Mouse (Mus musculus) NIH3T3 (cell line): ENCODE measurements around the gene Zbtb24.

Experiments
- DNase-seq: peaks from one replicate; pipeline ENCODE4 v3.0.0-alpha.2; 2012; ENCODE audit warnings: low read depth

The Zbtb24 gene

DNA sequence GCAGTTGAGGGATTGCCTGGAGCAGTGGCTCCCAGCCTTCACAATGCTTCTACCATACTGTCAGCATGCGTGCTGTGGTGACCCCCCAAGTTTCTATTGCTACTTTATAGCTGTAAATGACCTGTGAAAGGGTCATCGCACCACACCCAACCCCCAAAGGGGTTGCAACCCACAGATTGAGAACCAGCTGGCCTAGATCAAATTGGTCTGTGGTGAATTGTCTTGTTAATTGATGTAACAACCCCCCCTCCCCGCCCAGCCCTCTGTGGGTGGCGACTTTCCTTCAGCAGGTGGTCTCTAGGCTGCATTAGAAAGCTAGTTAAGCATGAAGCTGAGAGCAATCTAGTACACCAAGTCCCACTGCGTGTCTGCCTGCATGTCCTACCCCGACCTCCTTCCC is 17.1 kb downstream of the Zbtb24 start:
- DNase-seq = no peak

DNA sequence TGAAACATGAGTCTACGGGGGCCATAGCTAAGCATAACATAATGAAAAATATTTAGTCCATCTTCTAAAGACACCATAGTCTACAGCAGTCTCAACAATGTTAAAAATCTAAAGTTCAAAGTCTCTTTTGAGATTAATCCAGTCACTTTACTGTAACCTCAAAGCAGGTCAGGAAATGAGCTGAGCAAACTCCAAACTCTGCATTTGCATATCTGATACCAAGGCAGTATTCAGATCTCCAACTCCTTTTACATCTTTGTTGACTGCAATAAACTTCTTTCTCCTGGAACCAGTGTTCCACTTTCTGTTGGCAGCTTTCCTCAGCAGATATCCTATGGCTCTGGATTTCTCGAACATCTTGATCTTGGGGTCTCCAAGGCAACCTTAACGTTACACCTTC is 20.5 kb downstream of the Zbtb24 start:
- DNase-seq = no peak

DNA sequence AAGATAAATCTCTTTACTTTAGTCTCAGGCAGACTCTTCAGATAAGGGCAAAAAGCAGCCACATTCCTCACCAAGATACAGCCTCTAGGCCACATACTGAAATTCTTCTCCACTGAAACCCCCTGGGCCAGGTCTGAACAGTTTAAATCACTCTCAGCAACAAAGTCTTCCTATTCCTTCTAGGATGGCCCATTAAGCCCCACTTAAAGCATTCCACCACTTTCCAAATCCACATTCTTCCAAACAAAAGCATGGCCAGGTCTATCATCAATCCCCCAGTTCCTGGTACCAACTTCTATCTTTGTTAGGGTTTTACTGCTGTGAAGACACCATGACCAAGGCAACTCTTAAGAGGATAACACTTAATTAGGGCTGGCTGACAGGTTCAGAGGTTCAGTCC is 22.4 kb downstream of the Zbtb24 start:
- no peak for DNase-seq

DNA sequence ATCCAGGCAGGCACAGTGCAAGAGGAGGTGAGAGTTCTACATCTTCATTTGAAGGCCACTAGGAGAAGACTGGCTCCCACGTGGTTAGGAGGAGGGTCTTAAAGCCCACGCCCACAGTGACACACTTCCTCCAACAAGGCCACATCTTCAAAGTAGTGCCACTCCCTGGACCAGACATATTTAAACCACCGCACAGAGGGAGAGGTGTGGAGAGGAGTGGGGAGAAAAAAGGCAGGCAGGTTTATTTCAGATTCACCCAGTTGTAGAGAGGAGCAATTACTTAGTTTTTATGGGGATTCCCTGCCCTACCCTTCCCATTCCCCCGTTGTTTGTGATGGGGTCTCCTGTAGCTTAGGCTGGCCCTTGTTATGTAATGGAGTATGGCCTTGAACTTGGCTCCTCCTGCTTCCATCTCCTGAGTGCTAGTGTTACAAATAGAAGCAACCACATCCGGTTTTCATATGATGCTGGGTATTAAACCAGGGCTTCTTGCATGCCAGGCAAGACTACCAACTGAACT is 22.8 kb downstream of the Zbtb24 start:
- no peak for DNase-seq

DNA sequence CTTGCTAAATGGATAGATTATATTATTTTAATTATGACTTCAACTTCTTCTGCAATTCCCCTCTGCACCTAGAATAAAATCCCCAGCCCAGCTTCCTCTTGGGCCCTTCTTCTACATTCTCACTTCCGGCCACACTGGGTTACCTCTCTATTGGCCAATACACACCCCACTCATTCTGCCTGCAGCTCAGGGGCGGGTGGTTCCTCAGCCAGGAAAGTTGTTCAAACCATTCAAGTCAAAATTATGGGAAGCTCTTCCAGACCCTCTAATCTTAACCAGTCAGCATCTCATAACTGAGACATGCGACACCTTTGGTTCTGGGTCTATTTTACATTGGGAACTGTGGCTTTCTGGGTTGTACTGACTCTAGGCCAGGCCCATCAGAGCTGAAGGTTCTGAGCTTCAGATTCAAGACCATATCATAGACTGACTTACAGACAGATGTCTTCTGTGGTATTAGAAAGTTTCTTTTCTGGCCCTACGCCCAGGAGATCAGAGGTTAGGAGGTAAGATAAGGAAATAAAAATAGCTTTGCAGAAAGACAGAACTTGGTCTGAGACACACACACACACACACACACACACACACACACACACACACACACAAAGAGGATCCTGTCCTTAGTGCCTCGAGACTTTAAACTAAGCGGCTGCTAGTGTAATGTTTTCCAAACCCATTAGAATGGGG is 23.7 kb downstream of the Zbtb24 start:
- peak; percentile 35 for DNase-seq

DNA sequence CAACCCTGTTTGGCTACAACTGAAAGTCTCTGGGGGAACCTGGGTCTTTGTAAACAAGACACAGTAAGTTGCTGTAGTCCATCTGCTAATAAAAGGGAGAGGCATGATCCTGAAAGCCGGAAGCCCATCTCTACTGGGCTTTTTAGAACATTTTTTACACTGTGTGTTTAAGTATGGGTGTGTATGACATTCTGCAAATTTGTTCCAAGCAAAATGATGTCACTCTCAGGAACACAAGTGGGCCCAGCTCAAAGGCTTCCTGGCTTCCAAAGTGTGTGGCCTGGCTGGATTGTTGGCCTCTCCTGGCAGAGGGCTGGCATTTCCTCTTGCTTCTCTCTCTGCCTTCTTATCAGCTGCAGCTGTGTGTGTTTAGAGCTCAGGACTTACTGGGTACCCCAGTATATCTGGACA is 24.8 kb downstream of the Zbtb24 start:
- peak; percentile 22 for DNase-seq

DNA sequence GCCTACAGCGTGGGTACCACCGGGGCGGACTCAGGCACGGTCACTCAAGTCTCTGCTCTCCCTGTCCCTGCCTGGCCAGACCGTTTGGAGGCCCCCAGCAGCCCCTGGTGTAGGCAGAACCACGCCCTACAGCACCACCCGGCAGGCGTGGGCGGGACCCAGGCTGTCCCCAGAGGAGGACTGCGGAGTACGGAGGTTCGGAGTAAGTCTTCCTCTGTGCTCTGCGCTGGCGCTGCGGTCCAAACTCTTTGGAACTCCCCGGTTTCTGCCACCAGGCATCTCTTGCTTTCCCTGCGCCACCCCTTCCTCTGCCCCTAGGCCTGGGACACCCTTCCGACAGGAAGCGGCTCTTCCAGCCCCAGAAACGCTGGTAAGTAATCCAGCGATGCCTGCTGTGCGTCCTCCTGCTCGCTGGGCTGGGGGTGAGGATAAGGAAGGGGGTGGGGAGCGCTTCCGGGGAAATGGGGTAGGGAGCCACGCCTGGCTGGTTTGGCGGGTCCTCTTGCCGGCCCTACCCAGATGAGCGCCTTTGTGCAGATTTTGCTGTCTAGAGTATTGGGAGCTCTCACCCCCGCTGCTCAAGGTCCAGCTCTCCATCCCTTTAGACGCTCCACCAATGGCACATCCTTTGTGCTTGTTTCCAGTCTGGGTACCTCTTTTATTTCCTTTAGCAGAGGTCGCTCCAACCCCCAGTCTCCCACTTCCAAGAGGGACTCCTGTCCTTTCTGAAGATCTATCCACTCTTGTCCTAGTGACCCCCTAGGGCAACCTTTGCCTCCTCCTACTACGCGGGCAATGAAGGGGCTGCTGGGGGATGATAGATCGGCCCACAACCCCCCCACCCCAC is 26.2 kb downstream of the Zbtb24 start, which contains the start of gene Mical1:
TSS of gene Mical1 (plus strand) at position 144 of the 847 bp plus-strand sequence.
- DNase-seq = peak; percentile 39

DNA sequence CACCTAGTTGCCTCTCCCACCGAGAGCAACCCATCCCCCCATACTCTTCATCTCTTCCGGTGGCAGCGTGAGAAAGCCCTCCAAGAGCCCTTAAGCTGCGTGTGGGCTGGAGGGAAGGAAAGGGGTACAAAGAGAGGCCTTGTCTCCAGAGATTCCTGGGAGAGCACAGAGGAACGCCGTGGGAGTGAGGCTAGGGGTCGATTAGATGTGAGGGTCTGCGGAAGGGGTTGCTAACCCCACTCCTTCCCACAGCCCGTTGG is 26.8 kb downstream of the Zbtb24 start:
- DNase-seq = no peak

DNA sequence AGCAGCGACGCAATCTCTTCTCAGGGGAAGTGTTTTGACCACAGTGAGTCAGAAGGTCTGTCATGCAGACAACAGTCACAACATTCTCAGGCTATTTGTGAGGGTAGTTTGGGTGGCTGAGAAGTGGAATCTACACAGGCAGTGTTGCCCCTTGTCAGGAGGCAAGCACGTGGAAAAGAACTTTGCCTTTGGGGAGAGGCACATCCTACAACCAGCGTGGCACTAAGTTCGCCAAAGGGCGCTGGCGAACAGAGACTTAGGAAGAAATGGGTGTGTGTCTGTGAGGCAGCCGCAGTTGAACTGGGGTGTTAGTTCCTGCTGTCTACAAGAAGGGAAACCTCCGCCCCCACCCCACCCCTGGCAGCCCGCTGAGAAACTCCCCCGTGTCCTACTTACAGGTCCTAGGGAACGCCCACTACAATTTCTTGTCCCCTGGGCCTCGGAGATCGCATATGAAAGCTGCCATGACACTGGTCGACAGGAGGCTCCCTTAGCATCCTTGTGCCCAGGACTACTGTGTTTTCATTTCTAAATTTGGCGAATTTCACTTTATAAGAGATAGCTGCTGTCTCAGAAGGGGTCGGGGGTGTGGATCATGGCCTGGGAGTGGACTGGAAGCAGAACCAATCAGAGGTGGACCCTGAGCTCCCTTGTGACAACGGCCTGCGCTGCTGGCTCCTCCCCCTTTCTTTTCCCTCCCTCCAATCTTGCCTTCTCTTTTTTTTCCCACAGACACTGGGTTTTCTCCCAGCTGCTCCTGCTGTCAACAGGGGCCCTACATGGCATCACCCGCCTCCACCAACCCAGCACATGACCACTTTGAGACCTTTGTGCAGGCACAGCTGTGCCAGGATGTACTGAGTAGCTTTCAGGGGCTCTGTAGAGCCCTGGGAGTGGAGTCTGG is 27.3 kb downstream of the Zbtb24 start:
- DNase-seq = peak; percentile 79

DNA sequence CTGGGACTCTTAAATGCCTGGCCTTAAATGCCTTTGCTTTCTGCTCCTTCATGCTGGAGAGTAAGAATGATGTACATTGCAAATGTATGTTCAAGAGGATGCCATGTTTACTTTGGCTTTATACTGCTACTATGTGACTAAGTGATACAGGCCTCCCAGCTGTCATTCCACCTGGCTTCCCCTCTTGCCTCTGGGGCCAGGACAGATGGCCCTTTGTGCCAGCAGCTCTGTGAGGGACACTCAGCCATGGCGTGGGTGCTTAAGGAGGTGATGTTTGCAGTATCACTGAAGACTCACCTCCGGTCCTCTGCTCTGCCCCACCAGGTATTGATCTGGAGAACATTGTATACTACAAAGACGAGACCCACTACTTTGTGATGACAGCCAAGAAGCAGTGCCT is 29.8 kb downstream of the Zbtb24 start:
- no peak for DNase-seq

DNA sequence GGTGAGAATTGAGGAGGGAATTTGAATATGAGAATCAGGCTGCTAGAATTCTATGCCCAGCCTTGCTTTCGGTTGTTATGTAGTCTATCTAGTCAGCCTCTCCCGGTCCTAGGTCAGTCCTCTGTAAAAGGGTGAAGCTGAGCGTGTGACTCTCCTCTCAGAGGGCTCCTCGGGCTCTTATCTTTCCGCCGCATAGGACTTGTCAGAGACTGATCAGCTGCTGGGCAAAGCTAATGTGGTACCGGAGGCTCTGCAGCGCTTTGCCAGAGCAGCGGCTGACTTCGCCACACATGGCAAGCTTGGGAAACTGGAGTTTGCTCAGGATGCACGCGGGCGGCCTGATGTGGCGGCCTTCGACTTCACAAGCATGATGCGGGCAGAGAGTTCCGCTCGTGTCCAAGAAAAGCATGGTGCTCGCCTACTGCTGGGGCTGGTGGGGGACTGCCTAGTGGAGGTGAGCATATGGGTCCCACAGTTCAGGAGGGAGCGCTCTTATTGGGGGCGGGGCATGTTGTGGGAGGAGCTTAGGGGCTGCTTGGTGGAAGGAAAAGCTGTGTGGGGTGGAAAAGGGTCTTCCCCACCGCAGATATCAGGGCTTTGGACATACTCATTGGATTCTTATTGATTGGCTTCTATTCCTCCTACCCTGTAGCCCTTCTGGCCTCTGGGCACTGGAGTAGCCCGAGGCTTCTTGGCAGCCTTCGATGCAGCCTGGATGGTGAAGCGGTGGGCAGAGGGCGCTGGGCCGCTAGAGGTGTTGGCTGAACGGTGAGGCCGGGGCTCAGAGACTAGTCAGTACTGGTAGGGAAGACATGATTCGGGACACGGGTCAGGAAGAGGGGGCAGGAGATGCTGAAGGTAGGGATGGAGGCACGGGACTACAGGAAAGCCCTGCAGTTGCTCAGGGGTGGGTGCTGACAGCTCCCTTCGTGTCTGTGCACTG is 31.0 kb downstream of the Zbtb24 start:
- no peak for DNase-seq

DNA sequence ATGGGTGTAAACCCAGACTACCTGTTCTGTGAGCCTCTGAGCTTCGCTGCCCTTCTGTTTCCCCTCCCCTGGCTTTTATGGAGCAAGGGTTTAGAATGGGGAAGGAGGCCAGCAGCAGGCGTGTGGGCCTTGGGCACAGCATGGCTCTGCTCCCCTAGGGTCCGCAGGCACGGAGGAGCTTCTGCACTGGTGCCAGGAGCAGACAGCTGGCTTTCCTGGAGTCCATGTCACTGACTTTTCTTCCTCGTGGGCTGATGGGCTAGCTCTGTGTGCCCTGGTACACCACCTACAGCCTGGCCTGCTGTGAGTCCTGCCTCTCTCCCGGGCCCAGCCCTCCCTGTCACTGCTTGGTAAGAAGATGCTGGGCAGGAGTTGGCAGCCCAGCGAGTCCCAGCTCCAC is 32.3 kb downstream of the Zbtb24 start:
- no peak for DNase-seq

DNA sequence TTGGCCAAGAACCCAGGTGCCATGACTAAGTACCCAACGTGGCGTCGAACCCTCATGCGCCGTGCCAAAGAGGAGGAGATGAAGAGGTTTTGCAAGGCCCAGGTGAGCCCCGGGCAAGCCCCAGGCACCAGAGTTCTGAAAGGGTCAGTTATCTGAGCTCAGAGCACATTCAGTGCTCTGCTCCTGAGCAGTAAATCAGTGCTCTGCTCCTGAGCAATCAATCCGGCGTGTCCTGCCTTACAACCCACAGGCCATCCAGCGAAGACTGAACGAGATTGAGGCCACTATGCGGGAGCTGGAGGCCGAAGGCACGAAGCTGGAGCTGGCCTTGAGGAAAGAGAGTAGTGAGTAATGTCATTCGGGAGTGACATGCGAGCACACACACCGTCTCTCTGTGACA is 35.6 kb downstream of the Zbtb24 start:
- DNase-seq = no peak

DNA sequence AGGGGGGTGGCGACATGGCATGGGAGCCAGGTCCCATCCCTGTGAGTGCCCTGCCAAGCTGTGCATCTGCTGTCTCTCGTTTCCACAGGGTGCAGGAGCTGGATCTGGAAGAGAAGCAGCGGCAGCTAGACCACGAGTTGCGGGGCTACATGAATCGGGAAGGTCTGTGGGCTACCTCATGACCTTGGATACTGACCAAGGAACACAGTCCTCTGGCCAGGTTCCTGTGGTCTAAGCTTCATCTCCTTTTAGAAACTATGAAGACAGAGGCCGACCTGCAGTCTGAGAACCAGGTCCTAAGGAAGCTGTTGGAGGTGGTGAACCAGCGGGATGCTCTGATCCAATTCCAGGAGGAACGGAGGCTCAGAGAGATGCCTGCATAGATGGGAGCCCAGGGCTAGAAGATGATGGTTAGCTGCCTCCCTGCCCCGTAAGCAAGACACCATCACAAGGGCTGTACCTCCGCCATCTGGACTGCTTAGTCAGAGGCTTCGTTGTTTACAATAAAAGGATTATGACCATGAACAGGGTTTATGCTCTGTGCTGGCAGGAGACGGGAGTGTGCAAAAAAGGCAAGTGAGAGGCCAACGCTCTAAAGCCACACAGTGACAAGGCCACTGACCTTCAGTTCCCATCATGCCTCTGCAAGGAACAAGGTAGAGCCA is 36.5 kb downstream of the Zbtb24 start:
- peak; percentile 52 for DNase-seq

DNA sequence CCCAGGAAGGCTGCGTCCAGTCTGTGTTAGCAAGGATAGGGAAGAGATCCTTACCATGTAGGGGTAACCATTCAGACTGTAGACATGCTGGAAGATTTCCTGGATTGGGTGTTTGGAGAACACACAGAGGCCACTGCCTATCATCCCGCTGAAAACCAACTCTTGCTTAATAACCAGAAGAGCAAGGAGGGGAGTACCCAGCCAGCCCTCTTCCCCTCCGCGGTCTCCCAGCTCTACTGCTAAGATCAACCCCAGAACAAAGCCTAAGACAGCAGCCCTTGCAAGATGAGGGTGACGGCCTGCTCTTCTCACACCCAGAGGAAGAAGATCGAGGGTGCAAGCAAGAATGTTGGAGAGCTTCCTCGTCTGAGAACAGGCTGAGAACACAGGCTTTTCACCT is 38.7 kb downstream of the Zbtb24 start:
- DNase-seq = peak; percentile 48

DNA sequence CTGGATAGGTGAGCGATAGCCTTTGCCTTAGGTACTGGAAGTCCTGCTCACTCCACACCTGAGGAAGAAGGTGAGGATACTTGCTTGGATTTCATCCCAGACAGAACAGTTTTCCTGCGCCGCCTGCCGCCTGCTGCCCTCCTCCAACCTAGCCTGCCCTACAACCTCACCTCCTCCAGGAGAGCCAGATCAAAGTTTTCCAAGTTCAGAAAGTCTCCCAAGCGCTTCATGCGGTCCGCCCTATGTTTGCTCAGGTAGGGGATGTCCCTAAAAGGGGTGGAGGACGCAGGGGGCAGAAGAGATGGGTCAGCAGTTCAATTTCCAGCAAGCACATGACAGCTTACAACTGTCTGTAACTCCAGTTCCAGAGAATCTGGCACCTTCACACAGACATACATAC is 39.1 kb downstream of the Zbtb24 start:
- no peak for DNase-seq

DNA sequence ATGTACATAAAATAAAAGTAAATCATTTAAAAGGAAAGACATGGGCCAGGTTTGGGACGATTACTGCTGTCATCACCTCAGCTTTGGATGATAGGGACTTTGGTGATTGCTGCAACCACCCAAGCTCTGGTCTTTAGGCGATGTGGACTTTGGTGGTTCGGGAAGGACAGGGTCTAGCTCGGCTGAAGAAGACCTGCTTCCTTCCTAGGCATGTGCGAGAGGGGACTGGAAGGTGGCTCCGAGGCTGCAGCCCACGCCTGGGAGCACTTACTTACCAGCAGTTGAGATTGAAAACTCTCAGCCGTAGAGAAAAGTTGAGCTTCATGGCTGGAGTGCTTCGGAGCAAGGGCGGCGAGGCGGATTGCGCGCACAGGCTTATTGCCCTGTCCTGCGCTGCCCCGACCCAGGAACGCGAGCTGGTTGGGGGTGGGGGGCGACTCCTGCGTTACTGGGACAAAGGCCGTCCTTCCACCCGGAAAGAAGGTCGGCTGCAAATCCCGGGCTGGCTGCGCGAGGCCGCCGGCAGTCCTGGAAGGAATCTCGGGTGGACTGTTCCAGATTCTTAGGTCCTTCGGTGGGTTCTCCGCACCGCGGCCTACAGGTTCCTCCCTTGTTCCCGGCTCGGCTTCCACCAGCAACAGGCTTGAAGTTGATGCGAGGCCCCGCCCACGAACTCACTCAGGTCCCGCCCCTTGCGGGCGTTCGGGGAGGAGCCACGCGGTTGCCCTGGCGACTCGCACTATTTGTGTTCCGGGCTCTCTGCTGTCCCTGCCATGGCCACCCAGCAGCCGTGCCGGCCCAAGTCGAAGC is 39.7 kb downstream of the Zbtb24 start, which contains the start of the genes Smpd2 and Ppil6:
TSS of gene Smpd2 (minus strand) at position 662 of the 810 bp plus-strand sequence.
TSS of gene Ppil6 (plus strand) at position 732 of the 810 bp plus-strand sequence.
- DNase-seq = peak; percentile 97

DNA sequence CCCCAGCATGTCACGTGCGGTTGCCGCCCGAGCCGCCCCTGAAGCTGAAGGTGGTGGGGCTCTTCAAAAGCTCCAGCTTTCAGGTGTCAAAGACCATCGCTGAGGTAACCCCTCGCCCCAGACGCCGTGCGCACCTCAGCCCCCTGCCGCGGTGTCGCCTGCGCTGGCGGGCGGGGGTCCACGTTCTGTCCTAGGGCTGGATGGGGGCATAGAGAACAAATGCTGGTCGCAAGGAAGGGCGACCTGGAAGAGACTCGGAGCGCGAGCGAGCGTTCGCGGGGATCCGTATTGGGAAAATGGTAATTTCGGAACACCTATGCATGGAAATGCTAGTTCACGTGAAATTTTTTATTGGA is 40.3 kb downstream of the Zbtb24 start:
- no peak for DNase-seq

DNA sequence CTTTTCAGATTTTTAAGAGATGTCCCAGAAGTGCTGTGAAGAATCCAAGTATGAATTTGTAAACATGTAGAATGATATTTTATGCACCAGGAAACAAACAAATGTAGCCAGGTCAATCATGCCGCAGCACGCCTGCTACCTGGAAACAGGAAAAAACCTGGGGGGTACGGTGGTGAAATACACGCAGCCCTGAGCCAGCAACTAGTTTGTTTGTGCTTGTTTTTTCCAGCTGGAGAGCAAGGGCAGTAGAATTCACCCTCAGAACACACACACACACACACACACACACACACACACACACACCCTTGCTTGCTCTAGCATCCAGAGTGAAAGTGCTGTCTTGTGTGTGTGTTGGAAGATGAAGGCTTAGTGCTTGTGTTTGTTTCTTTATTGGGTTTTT is 40.9 kb downstream of the Zbtb24 start:
- no peak for DNase-seq

DNA sequence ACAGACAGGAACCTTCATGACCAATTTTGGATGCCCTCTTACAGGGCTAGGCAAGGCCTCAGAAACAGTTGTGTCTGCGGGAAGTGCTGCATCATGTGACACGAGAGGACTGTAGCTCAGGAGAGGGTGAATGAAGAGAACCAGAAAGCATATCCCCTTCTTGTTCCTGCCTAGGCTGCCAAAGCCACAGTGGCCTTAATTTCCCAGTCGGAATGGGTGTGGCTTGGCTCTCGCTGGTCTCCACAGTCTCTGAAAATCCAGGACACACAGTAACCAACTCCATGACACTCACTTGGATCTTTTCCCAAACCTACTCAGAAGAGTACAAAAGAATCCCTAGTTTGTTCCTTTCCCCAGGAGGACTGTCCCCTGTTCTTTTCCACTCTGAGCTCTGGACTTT is 50.8 kb downstream of the Zbtb24 start:
- no peak for DNase-seq
